Mouse (Mus musculus): ENCODE data around the gene Plekha8.

- TF ChIP-seq POLR2A (IDR thresholded peaks at IDR 0.05; ENCODE audit: low read depth, low read length) (no peak), CTCF (IDR thresholded peaks at IDR 0.05; ENCODE audit: borderline replicate concordance, insufficient read depth, low read length) (no peak)
These were observed 94.8 kb downstream of the Plekha8 start for GRCm38 (mm10) chr6:54689686-54690085.

All from embryonic fibroblast, embryonic 13.5 days (primary cell).